Mouse (Mus musculus): ENCODE results near the gene Bcr.

DNA sequence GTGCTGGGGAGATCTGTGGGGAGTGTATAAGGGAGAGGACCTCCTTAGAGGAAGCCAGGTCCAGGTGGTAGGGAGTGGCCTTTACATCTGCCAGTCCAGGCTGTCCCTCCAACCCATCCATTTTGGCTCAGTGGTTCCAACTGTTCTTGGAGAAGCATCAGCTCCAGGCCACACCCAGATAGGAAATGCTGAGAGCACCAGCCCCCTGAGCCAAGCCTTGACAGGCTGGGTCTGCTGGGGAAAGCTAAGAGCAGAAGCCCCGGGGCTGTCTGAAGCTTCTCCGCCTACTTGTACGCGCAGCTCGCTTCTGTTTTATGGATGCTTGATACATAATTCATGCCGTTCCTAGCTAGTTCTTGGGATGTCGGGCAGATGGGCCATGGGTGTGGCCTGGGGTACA, 39.9 kb downstream of the Bcr start:
- TF ChIP-seq CTCF (IDR thresholded peaks at IDR 0.05; ENCODE audit: control insufficient read depth, insufficient read depth, insufficient replicate concordance, low read depth, low read length) (no peak), POLR2A (IDR thresholded peaks at IDR 0.05; ENCODE audit: control insufficient read depth, low read depth, low read length) (no peak)

All from testis, adult 2 months (tissue).